Mouse (Mus musculus): Measurements from ENCODE around the gene Dusp28. TPM values are rescaled to one million over a fixed set of nuclear protein-coding genes. Genes with fewer than 3 reads are reported as not detected.

Gene Dusp28
- total RNA-seq, 1 experiment = 4.8 TPM

DNA sequence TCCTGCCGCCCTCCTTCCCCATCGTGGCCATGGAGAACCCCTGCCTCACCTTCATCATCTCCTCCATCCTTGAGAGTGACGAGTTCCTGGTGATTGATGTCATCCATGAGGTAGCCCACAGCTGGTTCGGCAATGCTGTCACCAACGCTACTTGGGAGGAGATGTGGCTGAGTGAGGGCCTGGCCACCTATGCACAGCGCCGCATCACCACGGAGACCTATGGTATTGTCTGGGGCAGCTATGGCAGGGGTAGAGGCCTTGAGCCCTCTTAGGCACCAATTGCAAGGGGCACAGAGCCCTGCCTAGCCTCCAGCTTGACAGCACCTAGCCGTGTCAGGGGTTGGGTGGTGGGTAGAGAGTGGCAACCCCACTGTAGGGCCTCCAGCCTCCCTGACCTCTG lies 9.9 kb downstream of the Dusp28 start:
- Histone ChIP-seq H3K27ac (ENCODE audit: insufficient read depth, low read depth, low read length, poor library complexity, severe bottlenecking) (no peak overlapping the region), H3K36me3 (ENCODE audit: control insufficient read depth, insufficient read depth, low read length, poor library complexity, severe bottlenecking) (peaks cover 11% of the 10 kb centered on the region; the same call in 1 of the 2 replicates), H3K4me3 (ENCODE audit: insufficient read depth in 1 of 2, low read depth in 1 of 2, low read length in 2 of 2, poor library complexity in 1 of 2, severe bottlenecking in 1 of 2) (no peak overlapping the region), H3K9me3 (ENCODE audit: control insufficient read depth, insufficient read depth, low read depth, low read length) (no peaks in the 10 kb centered on the region), H3K4me1 (ENCODE audit: control insufficient read depth in 2 of 2, insufficient read depth in 2 of 2, low read length in 2 of 2, poor library complexity in 1 of 2) (peaks cover 2 to 21% of the 10 kb centered on the region in 2 experiments; a peak in 3 of 4 replicates), H3K9ac (ENCODE audit: insufficient read depth, low read depth, low read length, poor library complexity, severe bottlenecking) (no peak overlapping the region)
- in situ Hi-C loops (cut with MboI; ENCODE audit: low sequenced_read_pairs in 2 of 2, unreplicated experiment in 2 of 2) = no loop called here
- TF ChIP-seq CHD2 (IDR thresholded peaks at IDR 0.05; ENCODE audit: low read depth, low read length) (no peak), MAFK (IDR thresholded peaks at IDR 0.05; ENCODE audit: insufficient read depth, low read depth, low read length) (no peak)
- no peak for DNase-seq (ENCODE audit: low read depth, low spot score)

- Histone ChIP-seq H3K4me1 (ENCODE audit: control insufficient read depth in 2 of 2, insufficient read depth in 2 of 2, low read length in 2 of 2, poor library complexity in 1 of 2) (peaks cover 2 to 17% of the 10 kb centered on the region in 2 experiments; a peak in 3 of 4 replicates), H3K4me3 (ENCODE audit: insufficient read depth in 1 of 2, low read depth in 1 of 2, low read length in 2 of 2, poor library complexity in 1 of 2, severe bottlenecking in 1 of 2) (peak overlapping the region; percentile 47 to 49), H3K9ac (ENCODE audit: insufficient read depth, low read depth, low read length, poor library complexity, severe bottlenecking) (peak overlapping the region; percentile 55), H3K9me3 (ENCODE audit: control insufficient read depth, insufficient read depth, low read depth, low read length) (no peaks in the 10 kb centered on the region), H3K36me3 (ENCODE audit: control insufficient read depth, insufficient read depth, low read length, poor library complexity, severe bottlenecking) (peaks cover 11% of the 10 kb centered on the region; the same call in 1 of the 2 replicates), H3K27ac (ENCODE audit: insufficient read depth, low read depth, low read length, poor library complexity, severe bottlenecking) (peak overlapping the region; percentile 5; the same call in 1 of the 2 replicates)
- in situ Hi-C loops (cut with MboI; ENCODE audit: low sequenced_read_pairs in 2 of 2, unreplicated experiment in 2 of 2) = no loop called here
- TF ChIP-seq HCFC1 (IDR thresholded peaks at IDR 0.05; ENCODE audit: borderline replicate concordance, insufficient read depth, low read length) (0 out of 2 replicates have a peak, but pooled peaks have one; percentile 44), CHD2 (IDR thresholded peaks at IDR 0.05; ENCODE audit: low read depth, low read length) (no peak)
- no peak for DNase-seq (ENCODE audit: low read depth, low spot score)
Observed at GRCm38 (mm10) chr1:92919151-92919550, 12.4 kb downstream of the Dusp28 start.

DNA sequence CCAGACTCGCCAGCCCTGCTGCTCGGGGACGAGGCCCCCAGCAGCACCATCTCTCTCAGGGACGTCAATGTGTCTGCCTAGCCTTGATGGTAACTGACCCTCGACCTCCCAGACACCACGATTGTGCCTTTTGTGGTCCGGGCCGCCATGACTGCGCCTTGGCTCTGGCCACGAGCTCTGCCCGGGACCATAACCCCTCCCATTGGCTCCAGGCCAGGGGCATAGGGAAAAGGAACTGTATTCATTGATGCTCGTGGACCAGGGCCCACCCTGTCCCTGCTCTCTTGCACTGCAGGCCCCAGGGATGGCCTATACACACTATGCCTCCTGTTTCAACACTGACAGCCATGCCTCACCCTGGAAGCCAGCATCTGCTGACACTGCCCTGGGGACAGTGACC lies 13.0 kb downstream of the Dusp28 start:
- no peak for TF ChIP-seq MAFK (IDR thresholded peaks at IDR 0.05; ENCODE audit: insufficient read depth, low read depth, low read length)
- no peak for TF ChIP-seq HCFC1 (IDR thresholded peaks at IDR 0.05; ENCODE audit: borderline replicate concordance, insufficient read depth, low read length)
- TF ChIP-seq CHD2 (IDR thresholded peaks at IDR 0.05; ENCODE audit: low read depth, low read length) = no peak
- TF ChIP-seq ZNF384 (IDR thresholded peaks at IDR 0.05; ENCODE audit: low read depth, low read length) = no peak
- no peak for TF ChIP-seq ZC3H11A (IDR thresholded peaks at IDR 0.05; ENCODE audit: borderline replicate concordance, low read depth, low read length)
- Histone ChIP-seq H3K4me3 (ENCODE audit: insufficient read depth in 1 of 2, low read depth in 1 of 2, low read length in 2 of 2, poor library complexity in 1 of 2, severe bottlenecking in 1 of 2) (peak overlapping the region; percentile 47 to 49), H3K27ac (ENCODE audit: insufficient read depth, low read depth, low read length, poor library complexity, severe bottlenecking) (peak overlapping the region; percentile 5; the same call in 1 of the 2 replicates), H3K9me3 (ENCODE audit: control insufficient read depth, insufficient read depth, low read depth, low read length) (no peaks in the 10 kb centered on the region), H3K36me3 (ENCODE audit: control insufficient read depth, insufficient read depth, low read length, poor library complexity, severe bottlenecking) (peaks cover 11% of the 10 kb centered on the region; the same call in 1 of the 2 replicates), H3K4me1 (ENCODE audit: control insufficient read depth in 2 of 2, insufficient read depth in 2 of 2, low read length in 2 of 2, poor library complexity in 1 of 2) (peaks cover 2 to 17% of the 10 kb centered on the region in 2 experiments; a peak in 3 of 4 replicates), H3K9ac (ENCODE audit: insufficient read depth, low read depth, low read length, poor library complexity, severe bottlenecking) (peak overlapping the region; percentile 55)
- no peak for DNase-seq (ENCODE audit: low read depth, low spot score)
- in situ Hi-C loops (cut with MboI; ENCODE audit: low sequenced_read_pairs in 2 of 2, unreplicated experiment in 2 of 2) = no loop called here

- Histone ChIP-seq H3K9ac (ENCODE audit: insufficient read depth, low read depth, low read length, poor library complexity, severe bottlenecking) (no peak overlapping the region), H3K4me3 (ENCODE audit: insufficient read depth in 1 of 2, low read depth in 1 of 2, low read length in 2 of 2, poor library complexity in 1 of 2, severe bottlenecking in 1 of 2) (no peak overlapping the region), H3K36me3 (ENCODE audit: control insufficient read depth, insufficient read depth, low read length, poor library complexity, severe bottlenecking) (peaks cover 11% of the 10 kb centered on the region; the same call in 1 of the 2 replicates), H3K9me3 (ENCODE audit: control insufficient read depth, insufficient read depth, low read depth, low read length) (no peaks in the 10 kb centered on the region), H3K27ac (ENCODE audit: insufficient read depth, low read depth, low read length, poor library complexity, severe bottlenecking) (no peak overlapping the region), H3K4me1 (ENCODE audit: control insufficient read depth in 2 of 2, insufficient read depth in 2 of 2, low read length in 2 of 2, poor library complexity in 1 of 2) (peaks cover 2 to 17% of the 10 kb centered on the region in 2 experiments; a peak in 3 of 4 replicates)
- in situ Hi-C loops (cut with MboI; ENCODE audit: low sequenced_read_pairs in 2 of 2, unreplicated experiment in 2 of 2) = no loop called here
- TF ChIP-seq ZNF384 (IDR thresholded peaks at IDR 0.05; ENCODE audit: low read depth, low read length) (no peak), ZC3H11A (IDR thresholded peaks at IDR 0.05; ENCODE audit: borderline replicate concordance, low read depth, low read length) (no peak), MAFK (IDR thresholded peaks at IDR 0.05; ENCODE audit: insufficient read depth, low read depth, low read length) (no peak), CHD2 (IDR thresholded peaks at IDR 0.05; ENCODE audit: low read depth, low read length) (no peak), HCFC1 (IDR thresholded peaks at IDR 0.05; ENCODE audit: borderline replicate concordance, insufficient read depth, low read length) (no peak)
- no peak for DNase-seq (ENCODE audit: low read depth, low spot score)
Observed at GRCm38 (mm10) chr1:92920474-92921200, 13.9 kb downstream of the Dusp28 start.

Measured in ES-E14 (cell line).